Mouse (Mus musculus): ENCODE measurements around the gene Gjb3.

GRCm38 (mm10) chr4:127311561-127311960 is 19.1 kb downstream of the Gjb3 start:
- no peak for TF ChIP-seq CTCF (IDR thresholded peaks at IDR 0.05; ENCODE audit: low read depth, low read length)
- TF ChIP-seq POLR2A (IDR thresholded peaks at IDR 0.05; ENCODE audit: insufficient read depth, low read length): no peak
- TF ChIP-seq EP300 (IDR thresholded peaks at IDR 0.05; ENCODE audit: insufficient read depth, low read depth, low read length): no peak

Measured in ES-Bruce4 (cell line).